Mouse (Mus musculus): ENCODE data around the gene Msrb1.
A peak's percentile ranks its signal among the peaks of the same experiment; 100 is the strongest.
"Not testable (repeated sequence)": the region's sequence is repeated elsewhere in the genome, so short reads cannot be mapped to it uniquely, and the experiment has no call there.

The Msrb1 gene

DNA sequence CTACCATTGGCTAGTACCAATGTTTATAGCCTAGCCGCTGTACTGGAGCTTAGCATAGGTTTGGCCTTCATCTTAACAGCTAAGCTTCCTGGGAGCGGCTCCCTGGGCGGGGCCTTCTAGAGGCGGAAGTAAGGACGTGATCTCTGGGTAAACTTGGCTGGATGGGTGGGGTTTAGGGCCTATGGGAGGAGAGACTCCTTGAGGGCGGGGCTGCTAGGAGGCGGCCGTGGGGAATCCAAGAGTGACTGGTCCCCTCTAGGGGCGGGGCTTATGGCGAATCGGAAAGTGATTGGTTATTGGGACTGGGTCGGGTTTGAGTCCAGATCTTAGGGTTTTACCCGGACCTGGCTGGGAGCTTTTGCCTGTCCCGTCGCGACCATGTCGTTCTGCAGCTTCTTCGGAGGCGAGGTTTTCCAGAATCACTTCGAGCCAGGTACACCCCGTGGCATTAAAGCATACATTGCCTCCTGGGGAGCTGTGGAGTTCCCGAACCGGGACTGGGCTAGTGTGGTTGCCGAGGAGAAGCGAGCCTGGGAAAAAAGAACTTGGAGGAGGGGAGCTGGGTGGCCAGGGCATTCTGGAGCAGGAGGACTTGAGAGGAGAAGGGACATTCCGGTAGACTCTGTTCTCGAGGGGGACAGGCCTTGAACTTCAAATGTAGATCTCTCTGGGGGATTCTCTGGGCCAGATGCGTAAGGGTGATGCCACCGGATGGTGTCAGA, at the start of gene Msrb1:
Gene Msrb1 (plus strand): TSS at position 313 of the 722 bp plus-strand sequence.
- peak; percentile 91 for DNase-seq (ENCODE audit: low spot score)

- peak; percentile 52 for DNase-seq (ENCODE audit: low spot score)
Observed at GRCm38 (mm10) chr17:24687146-24687595, 49.3 kb upstream of the Msrb1 start.

- DNase-seq (ENCODE audit: low spot score) = no peak
Observed at GRCm38 (mm10) chr17:24687599-24687998, 48.8 kb upstream of the Msrb1 start.

DNA sequence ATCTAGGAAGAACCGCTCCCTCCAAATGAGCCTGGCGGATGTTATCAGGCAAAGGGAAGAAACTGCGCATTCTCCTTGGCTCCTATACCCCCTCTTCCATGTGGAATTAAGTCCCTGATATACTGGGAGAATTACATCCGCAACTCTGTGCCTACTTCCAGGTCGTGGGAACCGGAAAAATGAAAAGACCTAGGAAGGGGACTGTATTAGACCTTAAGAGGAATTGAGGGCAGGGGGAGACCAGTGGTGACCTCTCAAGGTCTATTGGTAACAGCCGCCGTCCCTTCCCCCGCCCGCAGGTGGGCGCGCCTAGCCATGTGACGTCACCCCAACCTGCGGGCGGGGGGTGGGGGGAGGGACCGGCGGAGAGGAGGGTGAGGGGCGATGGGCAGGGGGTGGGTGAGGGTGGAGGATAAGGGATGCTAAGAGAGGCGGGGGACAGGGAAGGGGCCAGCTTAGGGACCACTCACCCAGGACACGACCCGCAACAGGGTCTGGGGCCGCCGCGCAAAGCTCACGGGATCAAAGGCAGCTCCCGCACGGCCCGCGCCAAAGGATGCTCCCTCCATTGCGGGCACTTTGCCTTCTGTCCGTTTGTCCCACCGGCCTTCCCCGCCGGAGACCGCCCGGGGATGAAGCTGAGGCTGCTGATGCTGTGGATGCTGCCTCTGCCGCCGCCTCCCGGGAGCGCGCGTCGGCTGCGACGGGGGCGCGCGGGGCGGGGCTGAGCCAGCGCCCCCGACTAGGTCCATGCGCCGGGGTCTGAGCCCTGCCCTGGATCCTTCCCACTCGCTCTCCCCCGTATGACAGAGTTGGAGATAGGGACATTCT, 47.0 kb upstream of the Msrb1 start, which contains the start of gene Syngr3:
Gene Syngr3 (minus strand): TSS at position 705 of the 831 bp plus-strand sequence.
- DNase-seq (ENCODE audit: low spot score) = no peak

DNA sequence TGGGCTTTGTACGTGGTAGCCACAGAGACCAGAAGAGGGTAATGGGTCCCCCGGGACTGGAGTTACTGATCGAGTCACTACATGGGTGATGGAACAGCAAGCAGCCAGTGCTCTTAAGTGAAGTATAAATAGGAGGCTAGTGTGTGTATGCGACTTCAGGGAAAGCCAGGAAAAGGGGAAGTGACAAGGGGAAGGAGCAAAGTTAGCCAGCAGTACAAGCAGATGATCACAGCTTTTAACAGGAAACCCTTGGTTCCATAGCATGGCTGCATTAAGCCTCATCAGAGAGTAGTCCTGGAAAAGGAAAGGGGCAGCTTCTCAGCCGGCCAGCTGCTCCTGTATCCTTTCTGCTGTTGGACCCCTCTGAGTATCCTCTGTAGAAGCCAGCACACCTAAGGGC, 44.1 kb upstream of the Msrb1 start:
- no peak for DNase-seq (ENCODE audit: low spot score)

DNA sequence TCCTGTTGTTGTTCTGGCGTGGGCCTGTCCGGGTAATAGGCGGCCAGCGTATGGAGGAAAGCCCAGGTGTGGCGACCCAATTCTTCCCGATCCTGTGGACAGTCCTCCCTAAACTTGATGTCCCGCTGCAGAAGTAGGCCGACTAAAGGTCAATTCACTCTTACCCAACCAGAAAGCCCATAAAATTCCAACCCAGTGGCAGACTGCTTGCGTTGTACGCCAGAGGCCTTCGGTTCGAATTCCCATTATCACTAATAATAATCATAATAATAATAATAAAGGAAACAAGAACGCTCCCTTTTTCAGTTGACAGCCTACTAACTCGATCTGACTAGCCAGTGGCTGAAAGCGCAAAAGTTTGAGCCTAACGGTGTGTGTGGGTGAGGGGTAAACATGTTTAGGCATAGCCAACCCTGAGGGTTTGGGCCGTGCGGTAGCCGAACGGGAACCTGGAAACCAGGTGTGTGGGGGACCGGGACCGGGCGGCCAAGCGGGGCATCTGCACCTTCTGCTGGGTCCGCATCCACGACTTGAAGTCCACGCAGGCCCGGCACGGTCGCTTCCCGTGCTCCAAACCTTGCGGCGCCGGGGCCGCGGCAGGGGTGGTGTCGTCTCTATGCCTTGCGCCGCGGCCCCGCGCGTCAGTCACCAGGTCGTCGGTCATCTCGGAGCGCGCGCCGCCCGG, 41.0 kb upstream of the Msrb1 start:
- DNase-seq (ENCODE audit: low spot score) = no peak

DNA sequence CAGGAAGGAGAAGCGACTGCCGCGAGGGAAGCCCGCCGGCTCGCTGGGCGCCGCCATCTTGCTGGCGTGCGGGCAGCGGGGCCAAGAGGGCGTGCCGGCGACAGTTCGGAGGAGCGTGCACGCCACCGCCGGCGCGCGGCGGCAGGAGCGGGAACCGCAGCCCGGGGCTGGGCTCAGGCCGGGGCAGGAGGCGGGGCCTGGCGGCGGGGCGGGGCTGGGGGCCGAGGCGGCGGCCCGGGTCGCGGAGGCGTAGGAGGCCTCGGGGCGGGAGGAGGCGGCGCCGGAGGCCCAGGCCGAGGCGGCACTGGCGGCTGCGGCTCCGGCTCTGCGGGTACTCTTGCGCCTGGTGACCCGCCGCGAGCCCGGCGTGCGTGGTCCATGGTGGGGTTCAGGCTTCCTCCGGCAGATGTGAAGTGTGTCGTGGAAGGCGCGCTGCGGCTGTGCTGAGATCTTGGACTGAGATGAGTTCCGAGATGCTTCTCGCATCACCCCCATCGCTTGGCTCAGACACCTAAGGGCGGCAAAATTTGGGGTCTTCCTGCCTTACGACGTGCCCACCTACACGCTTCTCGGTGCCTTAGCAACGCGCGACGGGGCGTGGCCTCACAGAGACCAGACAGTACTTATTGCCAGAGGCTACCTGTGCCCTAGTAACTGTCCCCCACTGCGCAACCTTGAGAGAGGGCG, 40.3 kb upstream of the Msrb1 start, which contains the start of the genes Gfer and Noxo1:
Gene Gfer (minus strand): TSS at position 146 of the 687 bp plus-strand sequence.
Gene Noxo1 (plus strand): TSS at position 224 of the 687 bp plus-strand sequence.
- DNase-seq (ENCODE audit: low spot score) = peak; percentile 86

- DNase-seq (ENCODE audit: low spot score) = no peak
Observed at GRCm38 (mm10) chr17:24697985-24698384, 38.5 kb upstream of the Msrb1 start.

DNA sequence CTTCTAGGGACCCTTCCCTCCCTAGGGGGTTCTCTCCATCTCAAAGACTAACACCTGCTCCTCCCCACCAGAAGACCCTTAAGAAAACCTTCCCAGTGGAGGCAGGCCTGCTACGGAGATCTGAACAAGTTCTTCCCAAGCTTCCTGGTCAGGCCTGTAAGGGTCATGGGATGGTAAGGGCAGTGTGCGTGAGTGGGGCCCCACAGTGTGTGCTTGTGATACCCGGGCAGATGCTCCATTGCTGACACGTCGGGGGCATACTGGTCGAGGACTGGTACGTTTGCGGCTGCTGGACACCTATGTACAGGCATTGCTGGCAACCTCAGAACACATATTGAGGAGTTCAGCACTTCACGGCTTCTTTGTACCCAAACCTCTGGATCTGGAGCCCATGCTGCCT, 37.7 kb upstream of the Msrb1 start:
- no peak for DNase-seq (ENCODE audit: low spot score)

- DNase-seq (ENCODE audit: low spot score) = no peak
Observed at GRCm38 (mm10) chr17:24699473-24699872, 37.0 kb upstream of the Msrb1 start.

DNA sequence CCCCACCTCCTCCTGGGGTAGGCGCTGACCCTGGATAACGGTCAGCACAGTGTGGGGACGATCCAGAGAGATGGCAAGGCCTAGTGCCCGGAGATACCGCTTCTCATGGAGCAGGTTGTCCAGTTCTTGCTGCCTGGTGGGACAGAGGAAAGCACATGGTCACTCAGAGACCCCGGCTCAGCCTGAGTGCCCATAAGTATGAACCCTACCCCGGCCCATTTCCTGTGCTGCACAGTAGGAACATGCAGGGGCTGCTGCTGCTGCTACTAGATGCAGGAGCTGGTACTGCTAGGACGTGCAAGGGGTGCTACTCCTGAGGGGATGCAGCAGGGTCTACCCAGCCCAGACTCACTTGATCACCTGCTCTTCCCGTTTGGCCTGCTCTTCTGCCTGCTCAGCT, 35.2 kb upstream of the Msrb1 start:
- DNase-seq (ENCODE audit: low spot score) = no peak

- no peak for DNase-seq (ENCODE audit: low spot score)
Observed at GRCm38 (mm10) chr17:24705821-24706220, 30.6 kb upstream of the Msrb1 start.

- peak; percentile 92 for DNase-seq (ENCODE audit: low spot score)
Observed at GRCm38 (mm10) chr17:24706982-24707800, 29.3 kb upstream of the Msrb1 start, which contains the start of gene Tbl3. Gene Tbl3 (minus strand): TSS chr17:24707660.

- DNase-seq (ENCODE audit: low spot score) = no peak
Observed at GRCm38 (mm10) chr17:24707801-24708425, 28.5 kb upstream of the Msrb1 start.

DNA sequence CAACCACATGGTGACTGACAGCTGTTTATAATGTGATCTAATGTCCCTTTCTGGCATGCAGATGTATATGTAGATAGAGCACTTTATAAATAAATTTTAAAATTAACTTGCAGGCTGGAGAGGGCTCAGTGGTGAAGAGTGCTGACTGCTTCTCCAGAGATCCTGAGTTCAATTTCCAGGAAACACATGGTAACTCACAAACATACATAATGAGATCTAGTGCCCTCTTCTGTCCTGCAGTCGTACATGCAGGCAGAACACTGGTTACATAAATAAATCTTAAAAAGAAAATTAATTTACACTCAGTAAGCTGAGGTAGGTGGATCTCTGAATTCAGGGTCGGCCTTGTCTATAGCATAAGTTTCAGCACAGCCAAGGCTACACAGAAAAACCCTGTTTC, 27.8 kb upstream of the Msrb1 start:
- no peak for DNase-seq (ENCODE audit: low spot score)

DNA sequence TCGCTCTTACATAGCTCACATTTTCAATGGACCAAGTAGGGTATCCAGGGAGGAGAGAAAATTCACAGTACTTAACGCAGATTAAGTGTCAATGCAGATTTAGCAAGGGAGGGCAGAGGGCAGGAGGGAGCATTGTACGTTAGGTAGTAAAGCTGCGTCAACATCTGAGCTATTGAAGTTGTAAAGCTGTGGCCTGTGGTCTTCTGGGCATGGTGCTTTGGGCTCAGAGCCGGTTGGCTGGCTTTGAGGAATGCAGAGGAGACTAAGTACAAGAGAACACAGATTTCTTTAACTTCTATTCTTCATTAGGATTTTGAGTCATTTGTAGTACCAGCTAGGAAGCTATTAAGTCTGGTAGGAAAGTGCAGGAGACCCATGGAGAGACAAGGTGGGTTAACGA, 20.9 kb upstream of the Msrb1 start:
- no peak for DNase-seq (ENCODE audit: low spot score)

GRCm38 (mm10) chr17:24716166-24716682, 20.2 kb upstream of the Msrb1 start:
- no peak for DNase-seq (ENCODE audit: low spot score)

GRCm38 (mm10) chr17:24717943-24718342, 18.5 kb upstream of the Msrb1 start, which contains the start of the genes Rnf151 and Rps2:
Gene Rnf151 (minus strand): TSS chr17:24718063.
Gene Rps2 (plus strand): TSS chr17:24718116.
- no peak for DNase-seq (ENCODE audit: low spot score)

- DNase-seq (ENCODE audit: low spot score) = not testable (repeated sequence)
Observed at GRCm38 (mm10) chr17:24718938-24719337, 17.5 kb upstream of the Msrb1 start.

Data from urinary bladder, postnatal 25 days (tissue).